Mouse (Mus musculus) neural tube, embryonic 13.5 days (tissue): ENCODE measurements around the gene Tcf3. TPM values are rescaled to one million over a fixed set of nuclear protein-coding genes. Genes with fewer than 3 reads are reported as not detected.
A peak's percentile ranks its signal among the peaks of the same experiment; 100 is the strongest.

Experiments
- ATAC-seq: fragments of 200-750 bp; cut with Nextera tagmentation; 2 replicates; pipeline ENCODE4 v1.8.0; 2017; ENCODE audit warnings: low read depth, mild to moderate bottlenecking, moderate TSS enrichment, moderate library complexity
- H3K27ac ChIP-seq: fragments of 300-500 bp; sonication (generic); replicated peaks from 2 replicates; pipeline ENCODE4 v1.5.1; 2015; ENCODE audit warnings: moderate library complexity, mild to moderate bottlenecking, inconsistent platforms
- H3K27me3 ChIP-seq: fragments of 300-500 bp; sonication (generic); 2 replicates; pipeline ENCODE4 v1.6.1; 2015; ENCODE audit warnings: mild to moderate bottlenecking, inconsistent platforms
- H3K36me3 ChIP-seq: fragments of 300-500 bp; sonication (generic); 2 replicates; pipeline ENCODE4 v1.6.1; 2015; ENCODE audit warnings: mild to moderate bottlenecking, inconsistent platforms
- H3K4me1 ChIP-seq: fragments of 300-500 bp; sonication (generic); replicated peaks from 2 replicates; pipeline ENCODE4 v1.6.1; 2015; ENCODE audit warnings: inconsistent platforms
- H3K4me2 ChIP-seq: fragments of 300-500 bp; sonication (generic); 2 replicates; pipeline ENCODE4 v1.6.1; 2015; ENCODE audit warnings: inconsistent platforms, mild to moderate bottlenecking, moderate library complexity
- H3K4me3 ChIP-seq: fragments of 300-500 bp; sonication (generic); 2 replicates; pipeline ENCODE4 v1.5.1; 2015; ENCODE audit warnings: mild to moderate bottlenecking, inconsistent platforms
- H3K9ac ChIP-seq: fragments of 300-500 bp; sonication (generic); 2 replicates; pipeline ENCODE4 v1.6.1; 2015; ENCODE audit warnings: moderate library complexity, mild to moderate bottlenecking, inconsistent platforms
- H3K9me3 ChIP-seq: fragments of 300-500 bp; sonication (generic); 2 replicates; pipeline ENCODE4 v1.6.1; 2016; ENCODE audit warnings: inconsistent platforms
- WGBS: fragments of 180-500 bp; shearing (Covaris S2); methylation state at CpG from one replicate; pipeline ENCODE4 v1.1.7; 2015; 5-methylcytosine and 5-hydroxymethylcytosine counted together
- polyA plus RNA-seq: library from polyadenylated mRNA; unstranded; fragments of >200 nt; fragmentation: Nextera tagmentation; extraction: Ambion mirVana; gene quantifications from 2 replicates; pipeline ENCODE4 v1.2.1, GENCODE M21; 2015

The Tcf3 gene
- polyA plus RNA-seq, 1 experiment from 2014 or later = 62.1 TPM

DNA sequence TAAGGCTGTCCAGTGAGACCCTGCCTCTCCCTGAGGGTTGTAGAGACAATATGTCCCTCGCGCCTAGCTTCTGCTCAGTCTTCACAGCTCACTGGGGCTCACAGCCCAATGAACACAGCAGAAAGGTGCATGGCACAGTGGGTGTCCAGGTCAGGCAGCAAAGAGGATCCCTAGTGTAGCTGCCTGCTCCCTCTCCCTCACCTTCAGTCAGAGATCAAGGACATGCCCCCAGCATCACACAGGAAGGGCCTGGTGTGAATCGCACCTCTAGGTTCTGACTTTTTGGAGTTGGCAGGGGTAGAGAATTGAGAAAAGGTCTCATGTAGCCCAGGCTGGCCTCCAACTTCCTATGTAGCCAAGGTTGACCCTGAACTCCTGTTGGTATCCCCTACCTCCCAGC lies 1.4 kb upstream of the Tcf3 start:
- Histone ChIP-seq H3K9ac (no peak overlapping the region), H3K4me1 (peaks cover 35% of the 10 kb centered on the region), H3K9me3 (no peaks in the 10 kb centered on the region), H3K4me2 (no peak overlapping the region), H3K27ac (no peak overlapping the region), H3K36me3 (peaks cover 9% of the 10 kb centered on the region), H3K27me3 (no peaks in the 10 kb centered on the region; the same call in 1 of the 2 replicates), H3K4me3 (no peak overlapping the region)
- 85% methylated on average over 3 of the region's 3 CpGs for WGBS
- no peak for ATAC-seq

DNA sequence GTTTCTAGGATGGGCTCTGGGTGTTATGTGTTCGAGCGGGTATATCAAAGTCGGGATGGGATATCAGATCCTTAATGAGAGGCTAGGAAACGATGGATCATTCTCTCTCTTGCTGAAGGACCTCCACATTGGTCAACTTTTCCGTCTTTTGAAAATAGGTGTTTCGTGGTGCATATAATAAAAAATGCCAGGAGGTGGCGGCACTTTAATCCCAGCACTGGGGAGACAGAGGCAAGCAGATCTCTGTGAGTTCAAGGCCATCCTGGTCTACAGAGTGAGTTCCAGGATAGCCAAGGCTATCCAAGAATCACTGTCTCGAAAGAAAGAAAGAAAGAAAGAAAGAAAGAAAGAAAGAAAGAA lies 766 bp upstream of the Tcf3 start:
- Histone ChIP-seq H3K9me3 (no peaks in the 10 kb centered on the region), H3K9ac (no peak overlapping the region), H3K36me3 (peaks cover 15% of the 10 kb centered on the region), H3K4me2 (peak overlapping the region; percentile 29), H3K4me1 (peaks cover 37% of the 10 kb centered on the region), H3K27me3 (no peaks in the 10 kb centered on the region; the same call in 1 of the 2 replicates), H3K4me3 (peak overlapping the region; percentile 93), H3K27ac (peak overlapping the region; percentile 46; the same call in 1 of the 2 replicates)
- 12% methylated on average over 8 of the region's 8 CpGs for WGBS
- ATAC-seq = peak; percentile 5; the same call in 1 of the 2 replicates

DNA sequence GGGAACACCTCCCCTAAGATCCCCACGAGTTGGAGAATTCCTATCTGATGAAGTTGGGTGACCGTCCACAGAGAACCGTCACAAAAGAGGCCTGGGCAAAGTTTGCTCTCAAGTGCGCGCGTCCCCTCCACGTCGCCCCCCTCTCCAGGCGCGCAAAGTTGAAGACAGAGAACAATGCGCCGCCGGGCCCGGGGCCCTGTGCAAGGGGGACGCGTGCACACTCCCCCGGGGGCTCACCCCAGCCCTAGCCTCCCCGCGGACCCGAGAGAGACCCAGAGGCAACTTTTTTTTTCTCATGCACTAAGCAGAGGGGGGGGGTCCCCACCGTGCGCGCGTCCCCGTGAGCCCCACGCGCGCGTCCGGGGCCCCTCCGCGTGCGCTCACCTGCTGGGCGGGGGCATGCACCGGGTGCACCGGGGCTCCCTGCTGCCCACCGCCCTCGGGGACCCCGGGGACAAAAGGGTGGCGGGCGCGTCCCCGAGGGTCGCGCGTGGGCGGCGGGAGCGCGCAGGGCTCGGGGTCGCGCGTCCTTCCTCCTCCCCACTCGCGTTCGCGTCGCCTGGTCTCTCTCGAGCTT lies 423 bp downstream of the Tcf3 start:
- peaks cover 27% of the 10 kb centered on the region for H3K36me3 ChIP-seq
- under 1% methylated on average over 53 of the region's 60 CpGs for WGBS
- peak; percentile 30; the same call in 1 of the 2 replicates for ATAC-seq
- peak overlapping the region; percentile 93 for H3K4me3 ChIP-seq
- H3K27ac ChIP-seq = peak overlapping the region; percentile 97
- no peaks in the 10 kb centered on the region; the same call in 1 of the 2 replicates for H3K27me3 ChIP-seq
- H3K9me3 ChIP-seq = no peaks in the 10 kb centered on the region
- peak overlapping the region; percentile 98 for H3K9ac ChIP-seq
- H3K4me1 ChIP-seq = peaks cover 37% of the 10 kb centered on the region
- peak overlapping the region; percentile 74 for H3K4me2 ChIP-seq

DNA sequence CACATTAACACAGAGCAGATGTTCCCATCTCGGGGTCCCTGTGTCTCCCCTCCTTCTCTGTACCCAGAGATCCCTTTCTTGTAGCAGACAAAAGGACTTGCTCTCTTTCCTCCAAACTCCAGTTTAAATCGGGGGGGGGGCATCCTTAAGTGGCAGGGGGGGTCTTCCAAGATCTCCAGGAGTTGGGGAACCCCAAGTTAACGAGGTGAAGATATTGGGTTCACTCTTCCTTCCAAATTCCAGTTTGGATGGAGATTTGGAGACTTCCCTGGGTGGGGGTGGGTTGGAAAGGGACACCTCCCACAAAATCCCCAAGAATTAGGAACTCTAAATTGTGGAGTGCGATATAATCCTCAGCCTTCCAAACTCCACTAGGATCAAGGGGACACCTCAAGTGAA lies 1.1 kb downstream of the Tcf3 start:
- Histone ChIP-seq H3K27ac (peak overlapping the region; percentile 97), H3K9ac (peak overlapping the region; percentile 98), H3K9me3 (no peaks in the 10 kb centered on the region), H3K36me3 (peaks cover 33% of the 10 kb centered on the region), H3K4me2 (peak overlapping the region; percentile 74), H3K4me1 (peaks cover 37% of the 10 kb centered on the region), H3K27me3 (no peaks in the 10 kb centered on the region; the same call in 1 of the 2 replicates), H3K4me3 (peak overlapping the region; percentile 93)
- no peak for ATAC-seq
- WGBS = 4% methylated on average over 4 of the region's 4 CpGs

DNA sequence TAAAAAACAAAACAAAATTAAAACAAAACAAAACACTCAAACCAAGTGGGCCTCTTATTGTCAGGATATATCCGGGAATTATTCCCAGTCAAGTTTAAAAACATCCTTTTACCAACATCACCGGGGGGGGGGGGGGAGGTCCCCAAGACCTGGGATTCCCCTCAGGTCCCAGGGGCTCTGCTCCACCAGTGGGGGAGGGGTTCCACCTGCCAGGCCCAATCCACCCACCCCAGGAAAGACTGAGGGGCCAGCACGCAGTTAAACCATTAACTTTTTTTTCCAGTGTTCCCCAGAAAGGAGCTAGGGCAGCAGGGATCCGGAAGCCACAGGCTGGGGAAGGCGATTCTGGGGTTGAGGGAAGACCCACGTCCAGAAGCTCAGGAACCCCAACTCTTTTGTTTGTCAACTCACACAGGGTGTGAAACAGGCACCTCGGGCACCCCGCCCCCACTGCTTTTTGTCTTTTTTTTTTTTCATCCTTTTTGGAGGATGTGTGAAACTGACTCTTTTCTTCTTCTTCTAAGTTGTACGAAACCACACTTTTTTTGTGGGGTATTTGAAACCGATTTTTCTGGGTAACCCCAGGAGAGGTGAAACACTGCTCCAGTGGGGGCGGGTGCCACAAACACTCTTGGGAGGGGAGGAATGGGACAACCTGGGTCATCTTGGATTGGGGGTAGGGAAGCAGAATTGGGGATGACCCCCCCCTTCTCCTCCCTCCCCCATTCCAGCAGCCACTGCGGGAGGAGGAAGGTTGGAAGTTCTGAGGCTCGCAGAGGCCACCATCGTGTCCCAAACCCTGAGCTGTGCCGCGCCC lies 1.7 kb downstream of the Tcf3 start:
- Histone ChIP-seq H3K4me3 (peak overlapping the region; percentile 93), H3K36me3 (peaks cover 39% of the 10 kb centered on the region), H3K4me1 (peaks cover 37% of the 10 kb centered on the region), H3K4me2 (peak overlapping the region; percentile 74), H3K9ac (peak overlapping the region; percentile 98), H3K27me3 (no peaks in the 10 kb centered on the region; the same call in 1 of the 2 replicates), H3K27ac (peak overlapping the region; percentile 97), H3K9me3 (no peaks in the 10 kb centered on the region)
- no peak for ATAC-seq
- WGBS = 15% methylated on average over 16 of the region's 16 CpGs

DNA sequence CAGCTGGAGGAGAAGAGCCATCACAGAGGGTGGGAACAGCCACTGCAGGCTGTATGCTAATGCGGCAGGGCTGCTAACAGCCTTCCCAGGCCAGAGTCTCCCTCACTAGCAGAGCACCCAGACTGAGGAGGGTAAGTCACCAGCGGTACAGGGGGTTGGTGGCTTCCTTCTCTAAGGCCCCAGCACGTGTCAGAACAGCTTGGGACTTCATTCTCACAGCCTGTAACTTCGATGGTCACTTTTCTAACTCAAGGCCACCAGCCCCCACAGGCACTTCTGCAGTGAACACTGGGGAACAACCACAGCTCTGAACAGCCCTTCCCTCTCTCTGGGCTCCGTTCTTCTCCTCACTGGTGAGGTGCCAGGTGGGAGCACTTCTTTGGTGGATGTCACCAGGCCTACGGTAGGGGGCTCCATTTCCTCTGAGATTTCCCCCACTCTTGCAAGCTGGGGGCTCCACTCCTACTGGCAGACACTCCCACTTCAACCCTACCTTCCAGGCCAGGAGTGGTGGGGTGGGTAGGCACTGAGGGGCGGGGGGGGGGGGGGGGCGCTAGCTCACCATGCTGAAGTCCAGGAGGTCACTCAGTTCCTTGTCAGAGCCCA lies 3.0 kb downstream of the Tcf3 start:
- Histone ChIP-seq H3K9ac (0 out of 2 replicates have a peak overlapping the region, but pooled peaks have one; percentile 98), H3K4me1 (peaks cover 32% of the 10 kb centered on the region), H3K27me3 (no peaks in the 10 kb centered on the region), H3K9me3 (no peaks in the 10 kb centered on the region), H3K4me2 (peak overlapping the region; percentile 74; the same call in 1 of the 2 replicates), H3K4me3 (no peak overlapping the region), H3K36me3 (peaks cover 52% of the 10 kb centered on the region), H3K27ac (no peak overlapping the region)
- 80% methylated on average over 8 of the region's 8 CpGs for WGBS
- ATAC-seq = no peak

DNA sequence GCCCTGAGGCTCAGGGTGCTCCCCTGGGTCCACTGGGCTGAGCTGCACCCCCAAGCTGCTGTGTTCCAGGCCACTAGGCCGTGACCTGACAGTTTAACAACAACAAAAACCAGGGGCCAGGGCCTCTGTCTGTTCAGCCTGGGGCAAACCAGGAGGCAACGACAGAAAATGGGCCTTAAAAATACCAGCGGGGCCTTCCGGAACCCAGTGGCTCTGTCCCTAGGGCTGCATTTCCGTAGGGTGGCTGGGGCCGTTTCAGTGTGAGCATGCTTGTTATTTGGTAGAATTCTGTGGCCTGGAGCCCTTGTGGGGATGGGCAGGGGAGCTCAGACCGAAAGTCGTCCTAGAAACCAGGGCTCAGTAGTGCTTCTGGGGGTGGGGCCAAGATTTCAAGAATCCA lies 3.6 kb downstream of the Tcf3 start:
- no peak overlapping the region for H3K4me3 ChIP-seq
- 0 out of 2 replicates have a peak overlapping the region, but pooled peaks have one; percentile 26 for H3K9ac ChIP-seq
- ATAC-seq = no peak
- peaks cover 59% of the 10 kb centered on the region for H3K36me3 ChIP-seq
- peaks cover 32% of the 10 kb centered on the region for H3K4me1 ChIP-seq
- no peak overlapping the region for H3K4me2 ChIP-seq
- WGBS = 82% methylated on average over 8 of the region's 8 CpGs
- H3K27ac ChIP-seq = no peak overlapping the region
- no peaks in the 10 kb centered on the region for H3K9me3 ChIP-seq
- no peaks in the 10 kb centered on the region for H3K27me3 ChIP-seq

DNA sequence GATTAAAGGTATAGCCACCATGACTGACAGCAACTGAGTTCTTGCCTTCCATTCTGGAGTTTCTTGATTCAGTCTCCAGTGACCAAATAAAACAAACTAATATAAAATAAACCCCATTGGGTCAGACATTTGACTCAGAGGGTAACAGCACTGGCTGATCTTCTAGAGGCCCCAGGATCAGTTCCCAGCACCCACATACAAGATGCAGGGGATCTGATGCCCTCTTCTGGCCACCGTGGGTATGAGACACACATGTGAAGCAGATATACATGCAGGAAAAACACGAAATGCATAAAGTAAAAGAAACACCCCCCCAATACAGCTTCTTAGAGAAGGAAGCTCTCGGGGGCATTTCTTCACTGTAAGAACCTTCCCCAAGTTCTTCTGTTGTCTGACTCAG lies 8.4 kb downstream of the Tcf3 start:
- Histone ChIP-seq H3K4me2 (no peak overlapping the region), H3K36me3 (peaks cover 81% of the 10 kb centered on the region), H3K27me3 (no peaks in the 10 kb centered on the region), H3K4me3 (no peak overlapping the region), H3K4me1 (peaks cover 46% of the 10 kb centered on the region), H3K9ac (no peak overlapping the region), H3K27ac (no peak overlapping the region), H3K9me3 (no peaks in the 10 kb centered on the region)
- WGBS = 93% methylated on average over 3 of the region's 3 CpGs
- no peak for ATAC-seq

DNA sequence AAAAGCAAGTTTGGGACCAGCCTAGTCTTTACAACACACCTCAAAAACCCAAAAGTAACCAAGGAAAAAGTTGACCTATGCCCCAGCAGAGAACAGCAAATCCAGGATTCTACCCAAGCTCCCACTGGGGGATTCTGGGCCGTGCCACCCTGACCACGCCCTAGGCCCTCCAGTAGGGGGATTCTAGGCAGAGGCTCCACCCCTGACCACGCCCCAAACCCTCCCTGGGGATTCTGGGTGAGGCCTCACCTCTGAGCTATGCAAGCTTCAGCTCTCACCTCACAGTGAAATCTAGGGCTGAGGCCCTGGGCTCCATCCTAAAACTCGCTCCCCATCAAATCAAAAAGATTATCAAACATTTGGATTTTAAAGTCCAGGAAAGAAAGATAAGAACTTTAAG lies 9.9 kb downstream of the Tcf3 start:
- peaks cover 57% of the 10 kb centered on the region for H3K4me1 ChIP-seq
- no peak overlapping the region for H3K9ac ChIP-seq
- H3K4me2 ChIP-seq = no peak overlapping the region
- H3K36me3 ChIP-seq = peaks cover 81% of the 10 kb centered on the region
- H3K27ac ChIP-seq = peak overlapping the region; percentile 87
- no peak for ATAC-seq
- no peaks in the 10 kb centered on the region for H3K27me3 ChIP-seq
- no peaks in the 10 kb centered on the region for H3K9me3 ChIP-seq
- WGBS = 60% methylated on average over 4 of the region's 4 CpGs
- no peak overlapping the region for H3K4me3 ChIP-seq

DNA sequence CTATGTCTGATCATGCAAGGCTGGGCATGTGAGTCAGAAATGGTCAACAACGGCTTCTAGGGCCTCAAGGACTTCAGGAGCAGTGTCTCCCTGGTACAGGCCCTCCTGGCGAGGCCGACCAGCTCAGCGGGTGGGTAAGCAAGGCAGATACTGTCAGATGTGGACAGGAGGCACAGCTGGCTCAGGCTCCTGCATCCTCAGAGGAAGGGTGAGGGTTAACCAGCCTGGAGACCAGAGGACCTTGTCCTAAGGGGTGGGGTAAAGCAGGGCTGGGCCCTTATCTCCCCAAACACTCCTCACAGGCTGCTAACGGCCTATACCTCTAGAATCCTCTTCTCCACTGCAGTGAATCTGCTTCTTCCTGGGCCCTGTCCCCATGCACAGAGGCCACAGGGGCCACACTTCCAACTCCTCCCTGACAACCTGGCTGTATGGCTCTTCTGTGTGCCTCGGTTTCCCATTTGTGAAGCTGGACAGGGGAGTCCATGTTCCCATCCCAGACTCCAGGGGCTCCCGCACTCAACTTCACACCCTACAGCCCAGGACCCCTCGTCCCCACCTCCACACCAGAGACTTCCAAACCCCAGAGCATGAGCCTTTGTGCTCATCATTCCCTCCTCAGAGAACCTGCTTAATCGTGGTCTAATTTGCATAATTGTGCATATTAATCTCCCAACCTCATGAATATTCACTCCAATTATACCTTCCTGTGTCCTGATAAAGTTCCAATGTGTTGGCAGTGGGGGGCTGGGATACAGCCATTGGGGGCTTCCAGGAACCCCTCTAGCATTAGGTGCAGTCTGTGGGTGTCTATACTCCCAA lies 11.6 kb downstream of the Tcf3 start:
- 77% methylated on average over 9 of the region's 9 CpGs for WGBS
- Histone ChIP-seq H3K4me1 (peaks cover 70% of the 10 kb centered on the region), H3K27me3 (no peaks in the 10 kb centered on the region), H3K36me3 (peaks cover 81% of the 10 kb centered on the region), H3K9me3 (no peaks in the 10 kb centered on the region), H3K4me3 (no peak overlapping the region), H3K27ac (peak overlapping the region; percentile 87), H3K9ac (0 out of 2 replicates have a peak overlapping the region, but pooled peaks have one; percentile 14), H3K4me2 (peak overlapping the region; percentile 29)
- ATAC-seq = peak; percentile 32

DNA sequence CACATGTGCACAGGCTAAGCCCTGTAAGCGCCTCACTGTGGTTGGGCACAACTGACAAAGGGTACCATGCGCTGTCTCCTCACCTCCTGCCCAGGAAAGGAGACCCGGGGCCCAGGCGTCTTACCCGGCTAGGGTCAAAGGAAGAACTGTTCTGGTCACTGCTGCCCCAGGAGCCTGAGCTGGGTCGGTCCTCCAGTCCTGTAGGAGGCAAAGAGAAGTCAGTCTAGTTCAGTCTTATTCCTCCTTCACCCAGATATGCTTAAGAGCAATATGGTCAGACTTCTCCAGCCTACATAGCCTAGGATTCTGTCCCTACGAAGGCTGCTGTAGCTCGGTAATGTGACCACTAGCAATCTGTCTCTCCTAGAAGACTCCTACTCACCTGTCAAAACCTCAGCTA lies 12.2 kb downstream of the Tcf3 start:
- no peaks in the 10 kb centered on the region for H3K27me3 ChIP-seq
- H3K4me1 ChIP-seq = peaks cover 70% of the 10 kb centered on the region
- no peaks in the 10 kb centered on the region for H3K9me3 ChIP-seq
- ATAC-seq = no peak
- H3K9ac ChIP-seq = no peak overlapping the region
- H3K4me2 ChIP-seq = no peak overlapping the region
- no peak overlapping the region for H3K4me3 ChIP-seq
- H3K27ac ChIP-seq = peak overlapping the region; percentile 87
- 94% methylated on average over 8 of the region's 8 CpGs for WGBS
- H3K36me3 ChIP-seq = peaks cover 81% of the 10 kb centered on the region
